Mouse (Mus musculus): ENCODE data around the gene Fnip2.

DNA sequence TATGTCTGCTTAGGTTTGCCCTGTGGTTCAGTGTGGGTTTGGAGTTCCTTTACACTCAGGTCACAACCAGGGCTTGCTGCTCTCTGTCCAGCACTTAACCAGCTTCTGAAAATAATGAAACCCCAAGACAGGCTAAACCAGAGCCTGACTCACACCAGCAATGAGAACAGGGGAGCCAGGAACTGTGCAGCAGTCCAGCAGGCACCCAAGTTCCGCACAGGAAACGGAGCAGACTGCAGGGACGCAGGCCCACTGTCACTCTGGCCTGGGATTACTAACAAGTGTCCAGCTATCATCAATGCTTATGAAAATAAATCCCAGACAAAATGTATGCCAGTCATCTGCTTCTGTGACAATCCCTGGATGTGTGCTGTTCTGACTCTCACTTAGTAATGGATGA is 40.1 kb downstream of the Fnip2 start:
- TF ChIP-seq GATA1 (IDR thresholded peaks at IDR 0.05; ENCODE audit: low read length) (no peak), TAL1 (IDR thresholded peaks at IDR 0.05; ENCODE audit: low read length) (no peak)
